Mouse (Mus musculus) liver, adult 2 months (tissue): ENCODE results near the gene Hmces. TPM values are rescaled to one million over a fixed set of nuclear protein-coding genes. Genes with fewer than 3 reads are reported as not detected.

Experiments
- DNase-seq: peaks from one replicate; pipeline ENCODE4 v3.0.0-alpha.2; 2011; ENCODE audit warnings: low read depth, low spot score; ENCODE audit errors: extremely low read depth
- H3K27ac ChIP-seq: fragments of 200-500 bp; replicated peaks from 2 replicates; pipeline ENCODE4 v1.5.1; 2012; ENCODE audit warnings: low read depth, mild to moderate bottlenecking, control low read depth, inconsistent platforms, low read length; ENCODE audit not compliant: insufficient read depth
- H3K27me3 ChIP-seq: fragments of 200-500 bp; 2 replicates; pipeline ENCODE4 v1.6.1; 2012; ENCODE audit warnings: mild to moderate bottlenecking, moderate library complexity, low read length, inconsistent platforms; ENCODE audit not compliant: control insufficient read depth, insufficient read depth
- H3K36me3 ChIP-seq: fragments of 200-500 bp; 2 replicates; pipeline ENCODE4 v1.6.1; 2012; ENCODE audit warnings: low read length, inconsistent platforms; ENCODE audit not compliant: control insufficient read depth, insufficient read depth
- H3K4me1 ChIP-seq: fragments of 200-500 bp; 2 replicates; pipeline ENCODE4 v1.6.1; 2011; ENCODE audit warnings: low read length; ENCODE audit not compliant: control insufficient read depth, insufficient read depth
- H3K4me3 ChIP-seq: fragments of 200-500 bp; 2 replicates; pipeline ENCODE4 v1.5.1; 2011; ENCODE audit warnings: low read depth, mild to moderate bottlenecking, control low read depth, low read length, moderate library complexity; ENCODE audit not compliant: insufficient read depth
- H3K79me2 ChIP-seq: fragments of 200-500 bp; 2 replicates; pipeline ENCODE4 v1.6.1; 2012; ENCODE audit warnings: inconsistent platforms, mild to moderate bottlenecking, low read length, moderate library complexity; ENCODE audit not compliant: control insufficient read depth, insufficient read depth
- H3K9ac ChIP-seq: fragments of 200-500 bp; 2 replicates; pipeline ENCODE4 v1.6.1; 2012; ENCODE audit warnings: low read depth, mild to moderate bottlenecking, control low read depth, inconsistent platforms, low read length
- CTCF ChIP-seq: fragments of 200-500 bp; IDR thresholded peaks from 2 replicates; pipeline ENCODE4 v1.5.1; 2011; ENCODE audit warnings: low read depth, low read length, control low read depth
- POLR2A ChIP-seq: fragments of 200-500 bp; IDR thresholded peaks from 2 replicates; pipeline ENCODE4 v1.6.1; 2011; ENCODE audit warnings: low read length, control low read depth; ENCODE audit not compliant: insufficient read depth; ENCODE audit errors: extremely low read depth
- WGBS: fragments of 180-500 bp; shearing (Covaris S2); methylation state at CpG from one replicate; pipeline ENCODE4 v1.1.7; 2018; 5-methylcytosine and 5-hydroxymethylcytosine counted together
- polyA plus RNA-seq: library from polyadenylated mRNA; depleted of rRNA; stranded (reverse); fragments of >200 nt; gene quantifications from 2 replicates; pipeline ENCODE4 v1.2.3, GENCODE M21; 2012; rRNA removed
- total RNA-seq: library from RNA; depleted of rRNA; stranded (reverse); fragments of >200 nt; gene quantifications from 2 replicates; pipeline ENCODE4 v1.2.3, GENCODE M21; 2014; rRNA removed

Hmces gene
- total and polyA plus RNA-seq, 2 experiments: 6.5 to 9.6 TPM

DNA sequence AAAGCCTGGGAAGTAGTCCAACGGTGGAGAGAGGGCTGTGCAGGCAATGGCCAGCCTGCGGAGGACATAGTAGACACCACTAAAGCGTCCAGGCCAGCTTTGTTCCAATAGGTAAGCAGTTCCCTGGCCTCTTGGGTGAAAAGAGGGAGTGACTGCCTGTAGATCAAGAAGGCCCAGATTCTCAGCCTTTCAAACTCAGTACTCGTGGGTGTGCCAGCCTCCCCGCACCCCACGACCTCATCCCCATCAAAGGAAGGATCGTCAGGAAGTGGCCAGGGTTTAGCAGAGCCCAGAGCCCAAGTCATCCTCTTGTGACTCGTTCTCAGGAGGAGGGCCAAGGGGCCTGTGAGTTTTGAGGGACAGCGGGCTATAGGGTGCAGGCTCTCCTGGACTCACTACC lies 68.8 kb downstream of the Hmces start:
- no peak for DNase-seq
- TF ChIP-seq CTCF: no peak
- no peak for TF ChIP-seq POLR2A
- 86% methylated on average over 9 of the region's 9 CpGs for WGBS
- Histone ChIP-seq H3K4me3 (no peak overlapping the region), H3K36me3 (no peaks in the 10 kb centered on the region), H3K4me1 (peaks cover 6% of the 10 kb centered on the region; the same call in 1 of the 2 replicates), H3K27me3 (peaks cover 15% of the 10 kb centered on the region), H3K9ac (no peak overlapping the region), H3K79me2 (no peaks in the 10 kb centered on the region), H3K27ac (no peak overlapping the region)

Other genes with a start within 250 kb of the Hmces start
- 3.4 and 3.7 TPM in 2 replicates for gene Aplf, start 241.7 kb upstream of the Hmces start, total RNA-seq
- gene Aplf, start 241.7 kb upstream of the Hmces start, polyA plus RNA-seq: 1.2 and 1.4 TPM in 2 replicates
- gene Efcc1, start 183.1 kb upstream of the Hmces start, total RNA-seq: 0.65 and 1.2 TPM in 2 replicates
- gene Efcc1, start 183.1 kb upstream of the Hmces start, polyA plus RNA-seq: 0.41 and 0.86 TPM in 2 replicates
- gene Gp9, start 135.9 kb upstream of the Hmces start, total RNA-seq: 0.34 and 0.74 TPM in 2 replicates
- gene Gp9, start 135.9 kb upstream of the Hmces start, polyA plus RNA-seq: 0.25 TPM in 1 of 2 replicates, not detected in the other
- 63.0 and 71.9 TPM in 2 replicates for gene Rab43, start 101.8 kb upstream of the Hmces start, total RNA-seq
- 106 and 139 TPM in 2 replicates for gene Rab43, start 101.8 kb upstream of the Hmces start, polyA plus RNA-seq
- 1.0 and 1.1 TPM in 2 replicates for gene Gm45140, start 78.1 kb upstream of the Hmces start, total RNA-seq
- gene Gm45140, start 78.1 kb upstream of the Hmces start, polyA plus RNA-seq: 0.51 and 0.98 TPM in 2 replicates
- gene Isy1, start 75.1 kb upstream of the Hmces start, total RNA-seq: 18.6 and 22.8 TPM in 2 replicates
- gene Isy1, start 75.1 kb upstream of the Hmces start, polyA plus RNA-seq: 5.6 and 6.8 TPM in 2 replicates
- 271 and 286 TPM in 2 replicates for gene Cnbp, start 62.8 kb upstream of the Hmces start, total RNA-seq
- 165 and 177 TPM in 2 replicates for gene Cnbp, start 62.8 kb upstream of the Hmces start, polyA plus RNA-seq
- gene Copg1, start 26.1 kb upstream of the Hmces start, total RNA-seq: 41.1 and 57.2 TPM in 2 replicates
- gene Copg1, start 26.1 kb upstream of the Hmces start, polyA plus RNA-seq: 19.5 and 21.5 TPM in 2 replicates
- gene H1fx, start 67.7 kb downstream of the Hmces start, total RNA-seq: 0.13 TPM in 1 of 2 replicates, not detected in the other
- 0.11 and 0.52 TPM in 2 replicates for gene H1fx, start 67.7 kb downstream of the Hmces start, polyA plus RNA-seq
- 69.7 and 80.9 TPM in 2 replicates for gene Rab7, start 131.3 kb downstream of the Hmces start, total RNA-seq
- gene Rab7, start 131.3 kb downstream of the Hmces start, polyA plus RNA-seq: 134 and 145 TPM in 2 replicates
- 124 and 153 TPM in 2 replicates for gene Rpn1, start 170.5 kb downstream of the Hmces start, total RNA-seq
- gene Rpn1, start 170.5 kb downstream of the Hmces start, polyA plus RNA-seq: 121 and 149 TPM in 2 replicates